Mouse (Mus musculus) mouse embryonic stem cell (cell line): ENCODE measurements around the gene Nr1d1.

Experiments
- in situ Hi-C, 2 experiments: fragments of 300-500 bp; cut with MboI; formaldehyde crosslinking; loops; 1 replicate in 1 of 2; 3 replicates in 1 of 2; pipeline ENCODE4 v1.14.3; 2019 to 2020; ENCODE audit warnings: low sequenced_read_pairs in 2 of 2, low pct_unique_long_range_greater_than_20kb in 1 of 2, mixed read lengths in 1 of 2; ENCODE audit not compliant: unreplicated experiment in 1 of 2

Nr1d1 gene

DNA sequence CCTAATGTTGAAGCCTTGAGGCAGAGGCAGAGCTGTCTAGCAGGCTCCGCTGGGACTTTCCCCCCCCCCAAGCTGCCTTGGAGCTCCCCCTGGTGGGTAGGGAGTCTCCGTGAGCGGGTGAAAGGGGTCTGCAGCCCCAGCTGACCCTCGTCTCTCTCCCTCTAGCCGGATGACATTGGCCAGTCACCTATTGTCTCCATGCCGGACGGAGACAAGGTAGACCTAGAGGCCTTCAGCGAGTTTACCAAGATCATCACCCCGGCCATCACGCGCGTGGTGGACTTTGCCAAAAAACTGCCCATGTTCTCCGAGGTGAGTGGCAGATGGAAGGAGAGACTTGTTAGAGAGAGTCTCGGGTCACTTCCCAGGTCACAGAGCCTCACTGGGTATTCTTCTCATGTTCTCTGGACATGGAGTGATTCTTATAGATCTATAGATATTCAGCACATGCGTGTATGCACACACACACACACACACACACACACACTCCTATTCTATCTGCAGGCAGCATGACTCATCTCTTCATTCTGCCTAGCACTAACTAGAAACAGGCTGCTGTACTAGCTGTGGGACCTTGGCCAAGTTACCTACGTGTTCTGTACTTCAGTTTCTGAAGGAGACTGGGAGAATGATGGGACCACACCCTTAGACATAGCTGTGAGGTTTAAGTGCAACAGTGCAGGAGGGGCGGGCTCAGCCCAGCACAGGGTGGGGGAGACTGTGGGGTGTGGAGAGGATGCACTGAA lies 12.2 kb downstream of the Nr1d1 start:
- in situ Hi-C loops, result no loop called here

- in situ Hi-C loops, result no loop called here
Observed at GRCm38 (mm10) chr11:98761939-98762338, 13.2 kb downstream of the Nr1d1 start.

GRCm38 (mm10) chr11:98756711-98757110 lies 18.4 kb downstream of the Nr1d1 start:
- in situ Hi-C loops, result no loop called here

GRCm38 (mm10) chr11:98755726-98756380 lies 19.3 kb downstream of the Nr1d1 start:
- in situ Hi-C loops, result no loop called here

GRCm38 (mm10) chr11:98754621-98755181 lies 20.4 kb downstream of the Nr1d1 start:
- in situ Hi-C loops, result no loop called here

DNA sequence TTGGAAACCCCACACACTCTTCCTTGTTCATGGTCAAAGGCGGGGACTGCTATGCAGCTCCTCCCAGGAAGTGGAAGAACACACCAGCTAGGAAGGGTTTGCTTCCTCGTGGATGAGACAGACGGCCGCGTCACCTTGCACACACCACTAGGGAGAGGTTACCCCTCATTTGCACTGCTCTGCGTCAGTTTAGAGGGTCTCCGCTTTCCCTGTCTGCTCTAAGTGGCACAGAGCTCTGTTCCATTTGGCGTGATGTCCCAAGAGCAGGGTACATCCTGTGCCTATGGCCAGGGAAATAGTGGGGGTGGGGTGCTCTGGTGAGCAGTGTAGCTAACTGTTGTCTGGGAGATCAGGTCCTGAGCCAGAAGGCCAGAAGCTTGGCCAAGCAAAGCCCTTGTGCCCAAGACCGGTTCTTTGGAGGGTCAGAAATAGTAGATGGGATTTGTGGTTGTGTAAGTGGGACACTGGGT lies 20.9 kb downstream of the Nr1d1 start:
- in situ Hi-C loops, result no loop called here

GRCm38 (mm10) chr11:98753264-98753663 lies 21.9 kb downstream of the Nr1d1 start:
- in situ Hi-C loops, result no loop called here

DNA sequence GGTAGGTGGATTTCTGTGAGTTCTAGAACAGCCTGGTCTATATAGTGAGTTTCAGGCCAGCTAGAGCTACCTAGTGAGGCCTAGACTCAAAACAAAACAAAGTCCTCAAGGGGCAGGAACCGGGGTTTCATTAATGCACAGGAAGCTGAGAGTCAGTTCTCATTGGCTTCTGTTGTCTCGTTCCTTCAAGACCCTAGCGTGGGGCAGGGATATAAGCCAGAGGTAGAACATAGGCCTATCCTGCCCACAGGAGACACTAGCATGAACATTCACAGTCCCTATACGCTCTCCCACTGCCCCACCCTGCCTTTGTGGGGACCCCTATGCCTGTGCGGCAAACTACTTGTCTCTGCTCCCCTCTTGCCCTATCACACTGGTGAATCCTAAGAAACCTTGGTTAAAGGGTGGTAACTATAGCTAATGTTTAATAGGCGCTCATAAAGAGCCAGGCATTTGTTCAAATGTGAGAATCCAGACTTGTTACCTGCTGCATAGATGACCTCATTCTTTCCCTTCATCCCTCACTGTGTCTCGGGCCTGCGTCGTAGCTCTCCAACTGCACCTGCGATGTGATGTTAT lies 22.5 kb downstream of the Nr1d1 start:
- in situ Hi-C loops, result no loop called here

DNA sequence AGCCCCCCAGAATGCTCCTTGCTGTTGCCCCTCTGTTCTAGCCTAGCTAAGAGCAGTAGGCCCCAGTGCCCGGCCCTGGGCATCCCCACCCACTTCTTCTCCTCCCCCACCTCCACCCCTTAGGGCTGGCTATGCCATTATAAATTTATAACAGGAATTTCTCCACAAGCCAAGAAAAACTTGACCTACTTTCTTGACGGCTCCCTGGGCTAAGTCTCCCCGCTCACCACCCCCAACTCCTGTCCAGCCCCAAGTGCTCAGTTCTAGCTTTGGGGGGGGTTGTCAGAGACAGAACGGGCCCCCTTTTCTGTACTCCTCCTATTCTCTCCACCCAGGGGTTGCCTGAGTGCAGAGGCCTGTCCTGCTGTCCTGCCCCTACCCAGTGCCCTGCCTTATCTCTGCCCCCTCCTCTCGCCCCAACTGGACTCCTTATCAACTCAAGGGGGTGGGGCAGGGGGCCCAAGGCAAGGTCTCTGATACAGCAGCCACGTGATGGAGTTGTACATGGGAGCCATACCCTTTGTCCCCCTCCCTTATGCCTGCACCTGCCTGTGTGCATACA lies 23.8 kb downstream of the Nr1d1 start:
- in situ Hi-C loops, result no loop called here

GRCm38 (mm10) chr11:98750351-98751201 lies 24.6 kb downstream of the Nr1d1 start:
- in situ Hi-C loops, result no loop called here

DNA sequence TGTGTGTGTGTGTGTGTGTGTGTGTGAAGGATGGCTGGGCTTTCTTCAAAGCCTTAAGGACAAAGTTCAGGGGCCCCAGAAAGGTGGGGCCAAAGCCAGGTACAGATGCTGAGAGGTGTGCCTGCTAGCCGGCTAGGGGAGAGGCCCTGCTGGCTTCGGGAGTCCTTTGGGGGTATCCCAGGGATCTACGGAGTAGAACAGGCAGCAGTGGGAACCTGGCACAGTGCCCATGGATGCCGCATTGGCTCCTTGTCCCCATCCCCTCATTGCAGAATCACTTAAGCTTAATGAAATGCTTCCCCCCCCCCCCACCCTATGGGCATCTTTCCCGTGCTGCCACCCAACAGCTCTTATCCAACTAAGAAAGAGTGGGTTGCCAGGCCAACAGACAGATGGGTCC lies 25.4 kb downstream of the Nr1d1 start:
- in situ Hi-C loops, result no loop called here

DNA sequence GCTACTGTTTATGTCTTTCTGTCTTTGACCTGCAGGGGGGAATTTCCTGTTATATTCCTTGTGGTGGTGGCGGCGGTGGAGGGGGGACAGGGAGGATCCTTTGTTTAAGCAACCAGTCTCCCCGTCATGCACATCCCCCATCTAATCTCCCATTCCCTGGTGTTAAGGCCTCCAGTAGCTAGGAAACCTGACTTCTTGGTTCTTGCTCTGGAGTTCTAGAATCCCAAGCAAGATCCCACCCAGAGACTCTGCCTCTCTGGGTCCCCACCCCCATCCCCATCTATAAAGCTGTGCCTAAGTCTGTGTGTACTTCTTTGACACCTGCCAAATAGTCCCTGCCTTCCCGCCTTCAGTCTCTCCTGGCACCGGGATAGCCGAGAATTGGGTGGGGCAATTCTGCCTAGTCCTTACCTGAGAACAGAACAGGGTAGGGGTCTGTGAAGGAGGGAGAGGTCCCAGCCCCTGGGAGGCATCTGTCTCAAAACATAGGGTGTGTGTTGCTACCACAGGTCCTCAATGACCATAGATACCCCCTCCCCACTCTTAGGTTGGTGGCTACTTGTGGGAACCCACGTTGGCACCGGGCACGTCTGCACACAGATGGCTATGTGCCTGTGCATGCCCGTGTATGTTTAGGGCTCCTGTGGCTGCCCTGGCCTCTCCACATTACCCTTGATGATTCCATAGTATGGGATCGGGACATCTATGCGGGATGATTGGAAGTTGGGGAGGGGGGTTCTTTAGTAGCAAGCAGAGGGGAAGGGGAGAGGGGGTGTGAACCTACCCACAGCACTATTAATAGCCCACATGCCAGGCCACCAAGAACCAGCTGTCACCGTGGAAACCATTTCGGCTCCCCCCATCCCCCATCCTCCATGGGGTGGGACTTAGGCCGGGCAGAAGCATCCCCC lies 26.4 kb downstream of the Nr1d1 start:
- in situ Hi-C loops, result no loop called here

GRCm38 (mm10) chr11:98747804-98748505 lies 27.2 kb downstream of the Nr1d1 start:
- in situ Hi-C loops, result no loop called here

DNA sequence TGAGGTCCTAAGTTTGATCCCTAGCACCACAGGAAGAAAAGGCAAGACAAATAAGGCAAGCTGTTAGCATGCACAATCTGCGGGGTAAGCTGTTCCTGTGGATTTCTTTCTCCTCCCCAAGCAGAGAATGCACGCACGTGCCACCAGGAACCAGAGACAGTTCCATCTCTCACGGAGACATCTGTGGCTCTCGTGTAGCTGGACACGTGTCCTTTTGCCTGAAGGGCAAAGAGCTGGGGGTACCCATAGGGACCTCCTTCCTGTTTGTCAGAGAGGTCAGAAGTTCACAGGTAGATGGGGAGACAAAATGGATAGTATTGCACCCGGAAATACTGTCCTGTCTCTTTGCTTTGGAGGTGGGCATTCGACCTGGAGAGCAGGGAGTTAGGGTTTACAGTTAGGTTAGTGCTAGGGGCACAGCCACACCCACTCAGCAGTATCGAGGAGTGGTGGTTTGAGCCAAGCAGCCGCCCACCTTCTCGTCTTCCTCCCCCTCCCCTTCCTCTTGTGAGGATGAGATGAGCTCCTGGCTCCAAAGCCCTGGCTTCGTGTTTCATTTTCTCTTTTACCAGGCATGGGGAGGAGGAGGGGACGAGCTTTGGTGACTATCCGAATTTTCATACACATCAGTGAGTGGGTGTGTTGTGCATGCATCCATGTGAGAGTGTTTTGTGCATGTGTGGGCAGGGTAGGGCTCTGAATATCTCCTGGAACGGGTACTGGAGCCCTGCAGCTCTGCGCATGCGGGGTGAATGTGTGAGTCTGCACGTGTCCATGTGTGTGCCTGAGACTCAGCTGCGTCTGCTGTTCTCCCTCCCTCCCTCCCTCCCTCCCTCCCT lies 28.1 kb downstream of the Nr1d1 start:
- in situ Hi-C loops, result no loop called here

- in situ Hi-C loops, result no loop called here
Observed at GRCm38 (mm10) chr11:98745932-98746853, 28.9 kb downstream of the Nr1d1 start.
